Mouse (Mus musculus): Measurements from ENCODE around the gene Cnnm3.

DNA sequence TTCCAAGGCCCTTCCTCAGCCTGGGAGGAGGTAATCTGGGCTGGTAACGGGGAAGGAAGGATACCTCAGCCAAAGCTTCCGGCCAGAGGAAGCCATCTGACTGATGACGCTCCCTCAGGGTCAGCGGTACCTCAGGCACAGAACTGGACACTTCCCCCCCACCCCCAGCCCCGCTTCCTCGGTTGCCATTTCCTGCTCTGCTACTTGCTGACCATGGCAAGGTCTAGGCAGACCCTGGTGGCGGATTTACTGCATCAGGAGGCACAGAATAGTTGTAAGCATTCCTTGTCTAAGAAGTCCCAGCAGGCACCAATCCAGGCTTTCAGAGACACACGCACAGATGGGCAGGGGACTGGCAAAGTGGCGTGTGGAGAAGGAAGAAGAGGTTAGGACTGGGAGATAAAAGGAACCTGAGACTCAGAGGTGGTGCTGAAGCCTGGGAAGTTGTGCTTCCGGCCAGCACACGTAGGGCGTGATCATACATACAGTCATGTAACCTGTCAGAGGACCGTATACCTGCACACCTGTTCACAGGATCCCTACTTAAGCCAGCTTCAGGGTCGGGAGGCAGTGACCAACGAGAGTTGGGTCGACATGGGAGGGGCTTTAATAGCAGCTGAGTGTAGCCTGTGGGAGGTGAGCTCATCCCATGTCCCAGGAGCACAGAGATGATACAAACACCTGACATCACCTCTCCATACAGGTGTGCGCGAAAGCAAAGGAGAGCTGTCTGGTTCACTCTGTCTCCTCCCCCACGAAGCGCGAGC lies 43.1 kb downstream of the Cnnm3 start:
- TF ChIP-seq POLR2A (IDR thresholded peaks at IDR 0.05; ENCODE audit: extremely low read depth, insufficient read depth, low read length) = no peak
- no peak for TF ChIP-seq CTCF (IDR thresholded peaks at IDR 0.05; ENCODE audit: low read depth, low read length)

Data from liver, adult 2 months (tissue).